Mouse (Mus musculus) cortical plate, adult 2 months (tissue): ENCODE measurements around the gene Insm2. TPM values are rescaled to one million over a fixed set of nuclear protein-coding genes. Genes with fewer than 3 reads are reported as not detected.
"Not testable (repeated sequence)": the region's sequence is repeated elsewhere in the genome, so short reads cannot be mapped to it uniquely, and the experiment has no call there.

ENCODE experiments used
- H3K27ac ChIP-seq: fragments of 200-500 bp; 2 replicates; pipeline ENCODE4 v1.5.1; 2012; ENCODE audit warnings: low read length, control low read depth, inconsistent platforms; ENCODE audit not compliant: insufficient read depth
- H3K4me1 ChIP-seq: fragments of 200-500 bp; 2 replicates; pipeline ENCODE4 v1.6.1; 2011; ENCODE audit warnings: low read length; ENCODE audit not compliant: control insufficient read depth, insufficient read depth
- H3K4me3 ChIP-seq: fragments of 200-500 bp; 2 replicates; pipeline ENCODE4 v1.5.1; 2011; ENCODE audit warnings: mild to moderate bottlenecking, low read length, control low read depth; ENCODE audit not compliant: insufficient read depth
- CTCF ChIP-seq: fragments of 200-500 bp; IDR thresholded peaks from 2 replicates; pipeline ENCODE4 v1.5.1; 2011; ENCODE audit warnings: mild to moderate bottlenecking, control low read depth, low read length; ENCODE audit not compliant: insufficient read depth; ENCODE audit errors: extremely low read depth
- POLR2A ChIP-seq: fragments of 200-500 bp; IDR thresholded peaks from 2 replicates; pipeline ENCODE4 v1.6.1; 2011; ENCODE audit warnings: mild to moderate bottlenecking, low read length, control low read depth; ENCODE audit not compliant: insufficient read depth; ENCODE audit errors: extremely low read depth
- polyA plus RNA-seq: library from polyadenylated mRNA; depleted of rRNA; stranded (reverse); fragments of >200 nt; gene quantifications from 2 replicates; pipeline ENCODE4 v1.2.3, GENCODE M21; 2012

Insm2 gene
- polyA plus RNA-seq, 1 experiment = 0.06 TPM

- Histone ChIP-seq H3K4me1 (no peaks in the 10 kb centered on the region; the same call in 1 of the 2 replicates), H3K27ac (no peak overlapping the region), H3K4me3 (no peak overlapping the region)
- no peak for TF ChIP-seq CTCF
- no peak for TF ChIP-seq POLR2A
Measured at GRCm38 (mm10) chr12:55566837-55567236, 32.4 kb upstream of the Insm2 start.

GRCm38 (mm10) chr12:55568466-55568865 is 30.8 kb upstream of the Insm2 start:
- no peak overlapping the region for H3K4me3 ChIP-seq
- H3K27ac ChIP-seq = no peak overlapping the region
- no peaks in the 10 kb centered on the region; the same call in 1 of the 2 replicates for H3K4me1 ChIP-seq
- no peak for TF ChIP-seq POLR2A
- TF ChIP-seq CTCF = no peak

- H3K27ac ChIP-seq = no peak overlapping the region
- TF ChIP-seq CTCF (no peak), POLR2A (no peak)
- H3K4me3 ChIP-seq = no peak overlapping the region
- H3K4me1 ChIP-seq = no peaks in the 10 kb centered on the region
Measured at GRCm38 (mm10) chr12:55569676-55570075, 29.6 kb upstream of the Insm2 start.

DNA sequence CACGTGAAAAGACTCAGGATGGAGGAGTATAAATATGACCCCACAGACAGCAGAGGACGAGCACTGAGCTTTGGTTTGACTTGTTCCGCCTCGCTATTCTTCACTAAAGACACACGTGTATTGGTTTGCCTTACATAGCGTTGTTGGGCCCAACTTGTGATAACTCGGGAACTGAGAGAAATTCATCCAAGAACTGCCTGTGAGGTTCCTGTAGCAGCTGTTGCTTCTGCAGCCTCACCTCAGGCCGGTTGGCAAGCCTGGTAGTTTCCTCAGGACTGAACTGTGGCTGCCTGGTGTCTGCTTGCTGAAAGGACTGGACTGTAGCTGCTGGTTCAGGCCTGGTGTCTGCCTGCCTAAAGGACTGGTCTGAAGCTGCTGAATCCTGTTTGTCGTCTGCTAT is 28.6 kb upstream of the Insm2 start:
- TF ChIP-seq POLR2A = no peak
- TF ChIP-seq CTCF = no peak
- no peaks in the 10 kb centered on the region for H3K4me1 ChIP-seq
- no peak overlapping the region for H3K4me3 ChIP-seq
- no peak overlapping the region for H3K27ac ChIP-seq

DNA sequence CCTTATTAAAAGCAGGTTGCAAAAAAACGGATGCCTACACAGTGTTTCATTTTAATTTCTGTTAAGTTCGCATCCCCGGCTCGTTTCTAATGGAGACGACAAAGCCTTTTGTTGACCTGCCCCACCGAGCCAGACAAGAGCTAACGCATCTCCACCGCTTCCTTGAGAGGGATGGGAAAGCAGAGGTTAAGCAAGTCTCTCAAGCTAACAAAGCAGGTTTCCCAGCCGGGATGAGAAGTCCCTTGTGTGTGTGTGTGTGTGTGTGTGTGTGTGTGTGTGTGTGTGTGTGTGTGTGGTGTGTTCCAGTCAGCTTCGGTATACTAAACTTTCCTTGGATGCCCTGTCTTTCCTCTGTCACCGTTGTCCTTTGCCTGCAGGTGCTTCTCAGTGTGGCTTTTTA is 28.0 kb upstream of the Insm2 start:
- Histone ChIP-seq H3K27ac (no peak overlapping the region), H3K4me3 (no peak overlapping the region), H3K4me1 (no peaks in the 10 kb centered on the region)
- TF ChIP-seq CTCF = no peak
- TF ChIP-seq POLR2A = no peak

DNA sequence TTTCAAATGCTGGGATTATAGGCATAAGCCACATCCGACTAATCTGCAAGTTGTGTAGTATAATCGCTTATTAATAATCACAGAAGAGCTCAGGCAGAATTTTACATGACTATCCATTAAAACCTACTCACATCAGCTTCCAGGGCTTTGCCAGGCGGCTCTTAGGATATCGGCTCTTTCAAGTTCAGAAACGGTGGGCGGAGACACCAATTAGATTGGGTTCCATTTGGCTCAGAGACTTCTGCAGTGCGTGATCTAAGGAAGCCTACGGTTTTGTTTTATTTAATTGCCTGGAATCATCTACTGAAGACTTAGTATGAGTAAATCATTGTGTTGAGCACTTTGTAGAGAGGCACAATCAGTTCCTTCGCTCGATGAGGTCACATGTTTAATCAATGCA is 27.6 kb upstream of the Insm2 start:
- TF ChIP-seq POLR2A (no peak), CTCF (no peak)
- Histone ChIP-seq H3K27ac (no peak overlapping the region), H3K4me3 (no peak overlapping the region), H3K4me1 (no peaks in the 10 kb centered on the region)

DNA sequence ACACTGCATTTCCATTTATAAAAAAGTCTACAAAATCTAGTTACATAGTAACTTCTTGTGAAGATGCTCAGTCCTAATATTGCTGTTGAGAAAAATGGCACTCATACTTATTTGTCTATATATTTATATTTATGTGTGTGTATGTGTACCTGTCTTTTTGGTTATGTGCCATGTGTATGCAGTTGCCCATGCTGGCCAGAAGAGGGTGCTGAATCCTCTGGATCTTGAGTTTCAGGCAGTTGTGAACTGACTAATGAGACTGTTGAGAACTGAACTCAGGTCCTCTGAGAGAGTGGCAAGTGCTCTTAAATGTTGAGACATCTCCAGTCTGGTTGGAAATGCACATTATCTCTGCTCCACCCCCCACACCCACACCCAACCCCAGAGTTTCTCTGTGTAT is 26.1 kb upstream of the Insm2 start:
- no peak for TF ChIP-seq CTCF
- TF ChIP-seq POLR2A = no peak
- Histone ChIP-seq H3K4me3 (no peak overlapping the region), H3K4me1 (no peaks in the 10 kb centered on the region), H3K27ac (no peak overlapping the region)

GRCm38 (mm10) chr12:55573794-55574193 is 25.4 kb upstream of the Insm2 start:
- Histone ChIP-seq H3K4me1 (no peaks in the 10 kb centered on the region), H3K27ac (no peak overlapping the region), H3K4me3 (no peak overlapping the region)
- TF ChIP-seq POLR2A (no peak), CTCF (no peak)

DNA sequence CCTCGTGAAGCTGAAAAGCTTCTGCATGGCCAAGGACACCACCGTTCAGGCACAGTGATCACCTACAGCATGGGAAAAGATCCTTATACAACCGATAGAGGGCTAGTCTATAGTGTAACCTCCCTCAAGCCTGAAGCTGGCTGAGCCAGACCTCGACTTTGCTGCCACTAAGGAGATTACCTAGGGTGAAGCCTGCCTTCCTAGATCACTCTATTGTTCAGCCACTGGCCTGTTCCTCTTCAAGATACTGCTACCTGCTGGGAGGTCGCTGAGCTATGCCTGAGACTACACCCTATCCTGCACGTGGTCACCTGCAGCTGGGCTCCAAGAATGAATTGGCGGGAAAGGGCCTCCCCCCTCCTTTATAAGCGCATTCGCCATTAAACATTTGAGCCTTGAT is 12.3 kb upstream of the Insm2 start:
- not testable (repeated sequence) for H3K4me3 ChIP-seq, H3K4me1 ChIP-seq, H3K27ac ChIP-seq

DNA sequence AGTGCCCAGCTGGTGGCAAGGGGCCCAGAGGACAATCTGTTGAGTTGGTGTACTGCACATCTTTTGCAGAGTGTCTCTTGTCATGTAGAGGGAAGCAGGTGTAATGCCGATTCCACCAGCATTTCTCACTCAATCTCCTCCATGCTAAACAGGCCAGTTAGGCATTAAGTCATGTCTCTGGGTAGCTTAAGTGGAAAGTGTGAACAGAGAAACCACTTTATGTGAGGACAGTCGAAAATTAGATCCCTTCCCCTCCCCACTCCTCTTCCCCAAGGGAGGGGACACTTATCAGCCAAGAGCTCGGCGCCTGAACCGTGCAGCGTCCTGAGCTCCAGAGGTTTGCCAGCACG is 715 bp upstream of the Insm2 start:
- Histone ChIP-seq H3K4me3 (no peak overlapping the region; the same call in 1 of the 2 replicates), H3K4me1 (no peaks in the 10 kb centered on the region), H3K27ac (no peak overlapping the region)
- no peak for TF ChIP-seq POLR2A
